Mouse (Mus musculus) urinary bladder, adult 18-20 months (tissue): Measurements from ENCODE around the gene Foxp1.

Experiments
- DNase-seq, 2 experiments: peaks; one replicate each; pipeline ENCODE4 v3.0.0; 2022; ENCODE audit warnings: low spot score in 2 of 2, mixed read lengths in 2 of 2

Foxp1 gene

GRCm38 (mm10) chr6:99207226-99207885, 315.2 kb downstream of the Foxp1 start:
- no peak for DNase-seq

- DNase-seq: no peak
These were observed 316.1 kb downstream of the Foxp1 start for GRCm38 (mm10) chr6:99206437-99206870.

- no peak for DNase-seq
These were observed 316.7 kb downstream of the Foxp1 start for GRCm38 (mm10) chr6:99205587-99206436.

GRCm38 (mm10) chr6:99204780-99205586, 317.5 kb downstream of the Foxp1 start:
- no peak for DNase-seq

- DNase-seq: no peak
These were observed 318.3 kb downstream of the Foxp1 start for GRCm38 (mm10) chr6:99204052-99204779.

GRCm38 (mm10) chr6:99203231-99203630, 319.3 kb downstream of the Foxp1 start:
- DNase-seq: no peak

GRCm38 (mm10) chr6:99202781-99203180, 319.7 kb downstream of the Foxp1 start:
- DNase-seq: no peak

- DNase-seq: no peak
These were observed 321.2 kb downstream of the Foxp1 start for GRCm38 (mm10) chr6:99201271-99201705.

- no peak for DNase-seq
These were observed 321.9 kb downstream of the Foxp1 start for GRCm38 (mm10) chr6:99200656-99201055.

GRCm38 (mm10) chr6:99199277-99199676, 323.2 kb downstream of the Foxp1 start:
- DNase-seq: no peak

GRCm38 (mm10) chr6:99193697-99194096, 328.8 kb downstream of the Foxp1 start:
- DNase-seq: no peak

- DNase-seq: no peak
These were observed 330.8 kb downstream of the Foxp1 start for GRCm38 (mm10) chr6:99191636-99192137.

GRCm38 (mm10) chr6:99191041-99191635, 331.4 kb downstream of the Foxp1 start:
- DNase-seq: no peak

- no peak for DNase-seq
These were observed 332.6 kb downstream of the Foxp1 start for GRCm38 (mm10) chr6:99189967-99190366.

- no peak for DNase-seq
These were observed 333.9 kb downstream of the Foxp1 start for GRCm38 (mm10) chr6:99188366-99189216.

- DNase-seq: no peak
These were observed 334.6 kb downstream of the Foxp1 start for GRCm38 (mm10) chr6:99187914-99188313.

- no peak for DNase-seq
These were observed 335.1 kb downstream of the Foxp1 start for GRCm38 (mm10) chr6:99187415-99187814.

GRCm38 (mm10) chr6:99186569-99186968, 336.0 kb downstream of the Foxp1 start:
- no peak for DNase-seq

- no peak for DNase-seq
These were observed 336.7 kb downstream of the Foxp1 start for GRCm38 (mm10) chr6:99185797-99186196.

GRCm38 (mm10) chr6:99184051-99184450, 338.5 kb downstream of the Foxp1 start:
- no peak for DNase-seq
